Mouse (Mus musculus) stomach, postnatal 0 days (tissue): ENCODE data around the gene Nsun2.

Source experiments
- CTCF ChIP-seq: IDR thresholded peaks from 2 replicates; pipeline ENCODE4 v1.5.1; 2016; ENCODE audit warnings: antibody characterized with exemption, low read depth, mild to moderate bottlenecking, moderate library complexity
- EP300 ChIP-seq: optimal IDR thresholded peaks from 2 replicates; pipeline ENCODE3; 2016; ENCODE audit warnings: antibody characterized with exemption

DNA sequence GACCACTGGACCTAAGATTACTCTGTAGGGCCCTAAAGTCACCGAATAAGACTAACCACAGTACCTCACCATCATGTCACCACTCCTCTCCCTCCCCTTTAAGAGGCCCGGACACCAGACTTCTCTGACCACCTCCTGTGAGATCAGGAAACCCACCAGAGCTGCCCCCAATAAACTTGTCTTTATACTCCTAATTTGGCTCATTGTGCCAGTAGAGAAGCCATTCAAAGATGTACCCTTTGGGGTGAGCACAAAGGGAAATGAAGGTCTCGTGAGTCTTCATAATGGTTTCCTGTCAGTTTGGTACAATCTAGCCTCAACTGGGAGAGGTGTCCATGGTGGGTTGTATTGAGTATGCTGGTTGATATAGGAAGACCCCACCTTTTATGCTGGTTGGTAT, 107.5 kb downstream of the Nsun2 start:
- no peak for TF ChIP-seq CTCF
- no peak for TF ChIP-seq EP300
